Mouse (Mus musculus): ENCODE measurements around the gene Lrtm1. TPM values are rescaled to one million over a fixed set of nuclear protein-coding genes. Genes with fewer than 3 reads are reported as not detected.

The Lrtm1 gene
- polyA plus RNA-seq, 1 experiment from 2014 or later, result 1.1 TPM

GRCm38 (mm10) chr14:29082171-29082570 is 64.2 kb downstream of the Lrtm1 start:
- Histone ChIP-seq H3K9me3 (no peaks in the 10 kb centered on the region), H3K9ac (replicated peaks) (no peak overlapping the region), H3K27ac (replicated peaks) (no peak overlapping the region), H3K4me3 (no peak overlapping the region), H3K4me2 (replicated peaks) (no peak overlapping the region), H3K27me3 (peaks cover 3% of the 10 kb centered on the region), H3K4me1 (0 out of 2 replicates have a peak, but pooled peaks cover 3% of the 10 kb centered on the region), H3K36me3 (no peaks in the 10 kb centered on the region)
- ATAC-seq (ENCODE audit: low FRiP score, low read depth), result no peak
- 96% methylated on average over 1 of the region's 1 CpGs for WGBS

Measured in midbrain, embryonic 12.5 days (tissue).